Mouse (Mus musculus): Measurements from ENCODE around the gene Gm45140. TPM values are rescaled to one million over a fixed set of nuclear protein-coding genes. Genes with fewer than 3 reads are reported as not detected.
A peak's percentile ranks its signal among the peaks of the same experiment; 100 is the strongest.

Gm45140 gene
- total and polyA plus RNA-seq, 3 experiments, result 4.3 to 25.7 (median 13.0) TPM

- no peak overlapping the region for H3K4me2 ChIP-seq (ENCODE audit: insufficient read depth, low read depth, poor library complexity, severe bottlenecking)
- H3K36me3 ChIP-seq (replicated peaks in 1 of 2; ENCODE audit: control insufficient read depth in 1 of 2, insufficient read depth in 1 of 2, low read length in 1 of 2), result peaks cover 0 to 3% of the 10 kb centered on the region in 2 experiments
- TF ChIP-seq MAX (IDR thresholded peaks at IDR 0.05; ENCODE audit: low read length) (no peak), CTCF (conservative IDR thresholded peaks at IDR 0.05 in 1 of 2, IDR thresholded peaks at IDR 0.05 in 1 of 2; ENCODE audit: low read depth in 2 of 2, low read length in 2 of 2) (no peak), BHLHE40 (IDR thresholded peaks at IDR 0.05; ENCODE audit: low read depth, low read length) (peak; percentile 52; the same call in 1 of the 2 replicates), JUND (conservative IDR thresholded peaks at IDR 0.05; ENCODE audit: low read depth, low read length) (no peak), GABPA (IDR thresholded peaks at IDR 0.05; ENCODE audit: insufficient replicate concordance, low read depth, low read length) (no peak)
- no peak overlapping the region for H3K27ac ChIP-seq (ENCODE audit: insufficient read depth, low read depth)
- no peaks in the 10 kb centered on the region for H3K9me3 ChIP-seq (replicated peaks; ENCODE audit: low read length)
- in situ Hi-C loops (cut with MboI; ENCODE audit: low pct_ligation_motif_present, low pct_unique_long_range_greater_than_20kb, low sequenced_read_pairs), result no loop called here
- H3K27me3 ChIP-seq (replicated peaks), result no peaks in the 10 kb centered on the region
- no peaks in the 10 kb centered on the region for H3K79me2 ChIP-seq (replicated peaks; ENCODE audit: control insufficient read depth, extremely low read depth, insufficient read depth, poor library complexity, severe bottlenecking)
- H3K4me3 ChIP-seq (replicated peaks in 1 of 3; ENCODE audit: low read depth in 2 of 3, low read length in 2 of 3, poor library complexity in 1 of 3), result no peak overlapping the region
- H3K9ac ChIP-seq (ENCODE audit: insufficient read depth, low read depth), result no peak overlapping the region
- no peak for DNase-seq (ENCODE audit: extremely low read depth)
- dilution Hi-C loops (cut with MboI; ENCODE audit: extremely low pct_ligation_motif_present, extremely low pct_unique_long_range_greater_than_20kb, low sequenced_read_pairs), result no loop called here
- peaks cover 24 to 44% of the 10 kb centered on the region in 2 experiments for H3K4me1 ChIP-seq (ENCODE audit: control insufficient read depth in 1 of 2, insufficient read depth in 2 of 2)
These were observed 93.6 kb downstream of the Gm45140 start for GRCm38 (mm10) chr6:87741978-87742377.

DNA sequence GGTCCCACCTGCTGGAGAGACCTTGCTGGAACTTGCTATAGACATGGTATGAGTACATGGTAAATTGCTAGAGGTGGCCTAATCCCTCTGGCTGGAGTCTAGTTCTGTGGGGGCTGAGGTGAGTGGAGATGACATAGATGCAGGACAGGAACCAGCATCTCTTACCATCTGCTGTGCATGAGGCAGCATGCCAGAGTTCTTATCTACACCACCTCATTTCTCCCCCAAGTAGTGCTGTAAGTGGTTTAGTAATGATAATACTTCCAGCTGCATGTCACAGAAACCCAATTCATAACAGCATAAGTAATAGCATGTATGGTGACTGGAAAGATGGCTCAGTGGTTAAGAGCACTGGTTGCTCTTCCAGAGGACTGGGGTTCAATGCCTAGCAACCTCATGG is 95.1 kb downstream of the Gm45140 start:
- dilution Hi-C loops (cut with MboI; ENCODE audit: extremely low pct_ligation_motif_present, extremely low pct_unique_long_range_greater_than_20kb, low sequenced_read_pairs), result no loop called here
- peaks cover 0 to 2% of the 10 kb centered on the region in 2 experiments for H3K36me3 ChIP-seq (replicated peaks in 1 of 2; ENCODE audit: control insufficient read depth in 1 of 2, insufficient read depth in 1 of 2, low read length in 1 of 2)
- no peak overlapping the region for H3K4me2 ChIP-seq (ENCODE audit: insufficient read depth, low read depth, poor library complexity, severe bottlenecking)

GRCm38 (mm10) chr6:87739898-87740297 is 95.7 kb downstream of the Gm45140 start:
- no peak overlapping the region for H3K9ac ChIP-seq (ENCODE audit: insufficient read depth, low read depth)
- H3K4me3 ChIP-seq (replicated peaks in 1 of 3; ENCODE audit: low read depth in 2 of 3, low read length in 2 of 3, poor library complexity in 1 of 3), result no peak overlapping the region
- no peaks in the 10 kb centered on the region for H3K9me3 ChIP-seq (replicated peaks; ENCODE audit: low read length)
- no peaks in the 10 kb centered on the region for H3K36me3 ChIP-seq (replicated peaks in 1 of 2; ENCODE audit: control insufficient read depth in 1 of 2, insufficient read depth in 1 of 2, low read length in 1 of 2)
- H3K27ac ChIP-seq (ENCODE audit: insufficient read depth, low read depth), result no peak overlapping the region
- no peak for TF ChIP-seq SIN3A (IDR thresholded peaks at IDR 0.05; ENCODE audit: low read length)
- no peak for TF ChIP-seq ELF1 (IDR thresholded peaks at IDR 0.05; ENCODE audit: low read depth, low read length)
- TF ChIP-seq GABPA (IDR thresholded peaks at IDR 0.05; ENCODE audit: insufficient replicate concordance, low read depth, low read length), result no peak
- no peaks in the 10 kb centered on the region for H3K27me3 ChIP-seq (replicated peaks)
- DNase-seq (ENCODE audit: extremely low read depth), result no peak
- no peak overlapping the region for H3K4me2 ChIP-seq (ENCODE audit: insufficient read depth, low read depth, poor library complexity, severe bottlenecking)
- dilution Hi-C loops (cut with MboI; ENCODE audit: extremely low pct_ligation_motif_present, extremely low pct_unique_long_range_greater_than_20kb, low sequenced_read_pairs) (no loop called here), in situ Hi-C loops (cut with MboI; ENCODE audit: low pct_ligation_motif_present, low pct_unique_long_range_greater_than_20kb, low sequenced_read_pairs) (no loop called here)
- peaks cover 19 to 28% of the 10 kb centered on the region in 2 experiments for H3K4me1 ChIP-seq (ENCODE audit: control insufficient read depth in 1 of 2, insufficient read depth in 2 of 2)
- no peaks in the 10 kb centered on the region for H3K79me2 ChIP-seq (replicated peaks; ENCODE audit: control insufficient read depth, extremely low read depth, insufficient read depth, poor library complexity, severe bottlenecking)

More for the DNA sequence above, 95.1 kb downstream of the Gm45140 start:
- Histone ChIP-seq H3K4me1 (ENCODE audit: control insufficient read depth in 1 of 2, insufficient read depth in 2 of 2) (peaks cover 21 to 34% of the 10 kb centered on the region in 2 experiments), H3K9ac (ENCODE audit: insufficient read depth, low read depth) (no peak overlapping the region), H3K4me3 (replicated peaks in 1 of 3; ENCODE audit: low read depth in 2 of 3, low read length in 2 of 3, poor library complexity in 1 of 3) (no peak overlapping the region), H3K27ac (ENCODE audit: insufficient read depth, low read depth) (no peak overlapping the region), H3K9me3 (replicated peaks; ENCODE audit: low read length) (no peaks in the 10 kb centered on the region), H3K27me3 (replicated peaks) (no peaks in the 10 kb centered on the region), H3K79me2 (replicated peaks; ENCODE audit: control insufficient read depth, extremely low read depth, insufficient read depth, poor library complexity, severe bottlenecking) (no peaks in the 10 kb centered on the region)
- in situ Hi-C loops (cut with MboI; ENCODE audit: low pct_ligation_motif_present, low pct_unique_long_range_greater_than_20kb, low sequenced_read_pairs), result no loop called here
- TF ChIP-seq POLR2AphosphoS2 (IDR thresholded peaks at IDR 0.05; ENCODE audit: low read depth, low read length) (no peak), HCFC1 (IDR thresholded peaks at IDR 0.05; ENCODE audit: low read depth, low read length) (no peak), ETS1 (conservative IDR thresholded peaks at IDR 0.05; ENCODE audit: low read depth, low read length) (no peak), CTCF (conservative IDR thresholded peaks at IDR 0.05 in 1 of 2, IDR thresholded peaks at IDR 0.05 in 1 of 2; ENCODE audit: low read depth in 2 of 2, low read length in 2 of 2) (no peak), POLR2A (IDR thresholded peaks at IDR 0.05; ENCODE audit: low read depth, low read length) (no peak), RCOR1 (conservative IDR thresholded peaks at IDR 0.05; ENCODE audit: low read depth, low read length) (no peak), MAFK (IDR thresholded peaks at IDR 0.05; ENCODE audit: insufficient replicate concordance, low read length) (no peak), BHLHE40 (IDR thresholded peaks at IDR 0.05; ENCODE audit: low read depth, low read length) (no peak), PAX5 (IDR thresholded peaks at IDR 0.05; ENCODE audit: low read length) (no peak), USF2 (conservative IDR thresholded peaks at IDR 0.05; ENCODE audit: low read depth, low read length) (no peak), MAX (IDR thresholded peaks at IDR 0.05; ENCODE audit: low read length) (no peak), MYC (IDR thresholded peaks at IDR 0.05; ENCODE audit: low read depth, low read length) (no peak), USF1 (IDR thresholded peaks at IDR 0.05; ENCODE audit: low read depth, low read length) (no peak)
- DNase-seq (ENCODE audit: extremely low read depth), result no peak

Measured in CH12.LX (cell line).